Mouse (Mus musculus): Measurements from ENCODE around the gene Kank3.

- TF ChIP-seq CTCF (conservative IDR thresholded peaks at IDR 0.05; ENCODE audit: low read length) = no peak
- no peak for TF ChIP-seq POU5F1 (IDR thresholded peaks at IDR 0.05; ENCODE audit: borderline replicate concordance, low read length)
Measured at GRCm38 (mm10) chr17:33825462-33825861, 15.1 kb downstream of the Kank3 start.

All from E14TG2a.4 (cell line).